Mouse (Mus musculus): ENCODE data around the gene Tk1. TPM values are rescaled to one million over a fixed set of nuclear protein-coding genes. Genes with fewer than 3 reads are reported as not detected.
A peak's percentile ranks its signal among the peaks of the same experiment; 100 is the strongest.

Tk1 gene
- polyA plus RNA-seq, 1 experiment = 17.2 TPM

DNA sequence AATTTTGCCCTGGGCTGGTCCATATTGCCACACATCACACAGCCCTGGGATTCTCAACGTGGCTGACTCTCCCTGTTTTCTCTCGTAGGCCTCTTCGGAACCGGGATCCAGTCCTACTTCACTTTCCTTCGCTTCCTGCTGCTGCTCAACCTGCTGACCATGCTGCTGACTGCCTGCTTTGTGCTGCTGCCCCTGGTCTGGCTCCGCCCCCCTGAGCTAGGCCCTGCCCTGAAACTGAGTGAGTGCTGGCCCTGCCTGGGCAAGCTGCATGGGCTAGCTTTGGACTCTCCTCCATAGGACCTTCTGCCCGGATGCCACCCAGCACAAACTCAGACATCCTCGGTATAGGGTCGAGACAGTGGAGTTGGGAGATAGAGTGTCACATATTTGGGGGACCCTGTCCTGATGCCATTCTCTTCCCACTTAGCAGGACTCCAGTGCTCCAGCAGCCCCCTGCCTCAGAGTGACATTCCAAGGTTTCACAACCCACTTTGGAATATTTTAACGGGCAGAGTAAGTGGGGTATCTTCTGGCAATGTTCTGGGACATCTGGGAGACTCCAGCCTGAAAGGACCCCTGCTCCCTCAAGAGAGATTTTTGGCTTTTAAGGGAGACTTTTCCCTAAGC is 42.1 kb downstream of the Tk1 start:
- H3K36me3 ChIP-seq (replicated peaks; ENCODE audit: low read length) = peaks cover 56% of the 10 kb centered on the region
- peaks cover 73% of the 10 kb centered on the region for H3K4me1 ChIP-seq
- H3K4me3 ChIP-seq (replicated peaks) = peak overlapping the region; percentile 97
- no peaks in the 10 kb centered on the region for H3K27me3 ChIP-seq (replicated peaks)
- H3K9me3 ChIP-seq = no peaks in the 10 kb centered on the region
- TF ChIP-seq FLI1 (IDR thresholded peaks at IDR 0.05; ENCODE audit: low read length) (no peak), GATA1 (IDR thresholded peaks at IDR 0.05; ENCODE audit: borderline replicate concordance, low read length) (no peak)

DNA sequence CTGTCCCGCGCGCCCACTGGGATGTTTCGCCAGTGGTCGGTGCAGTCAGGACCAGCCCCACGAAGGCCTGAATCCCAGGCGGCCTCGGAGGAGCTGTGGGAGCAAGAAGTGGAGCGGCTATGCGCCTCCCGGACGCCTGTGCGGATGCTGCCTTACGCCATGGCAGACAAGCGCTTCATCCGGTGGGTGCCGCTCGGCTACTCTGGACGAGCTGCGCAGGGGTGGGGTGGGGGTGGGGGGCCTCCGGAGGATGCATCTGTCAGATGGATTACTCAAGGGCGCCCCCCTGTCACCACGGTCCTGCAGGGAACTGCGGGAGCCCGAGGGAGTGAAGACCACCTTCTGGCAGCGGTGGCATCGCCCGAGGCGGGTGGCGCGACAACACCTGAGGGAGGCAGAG is 42.8 kb downstream of the Tk1 start:
- Histone ChIP-seq H3K9me3 (no peaks in the 10 kb centered on the region), H3K27me3 (replicated peaks) (no peaks in the 10 kb centered on the region), H3K4me1 (peaks cover 80% of the 10 kb centered on the region), H3K4me3 (replicated peaks) (peak overlapping the region; percentile 97), H3K36me3 (replicated peaks; ENCODE audit: low read length) (peaks cover 57% of the 10 kb centered on the region)
- TF ChIP-seq FLI1 (IDR thresholded peaks at IDR 0.05; ENCODE audit: low read length) (no peak), GATA1 (IDR thresholded peaks at IDR 0.05; ENCODE audit: borderline replicate concordance, low read length) (no peak)

DNA sequence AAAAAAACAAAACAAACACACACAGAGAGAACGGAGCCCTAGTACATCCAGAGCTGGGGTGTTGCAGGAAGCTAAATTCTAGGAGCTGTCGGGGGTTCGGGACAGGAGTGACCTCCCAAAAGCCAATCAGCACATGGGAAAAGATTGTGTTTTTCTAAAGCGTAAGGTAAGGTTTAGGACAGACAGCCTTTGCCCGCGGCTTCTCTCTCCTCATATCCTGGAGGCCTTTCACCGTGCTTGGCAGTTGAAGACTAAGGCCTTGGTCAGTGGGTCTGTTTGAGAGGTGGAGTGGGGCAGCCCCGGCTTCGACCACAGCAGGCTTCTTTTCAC is 43.2 kb downstream of the Tk1 start:
- Histone ChIP-seq H3K4me3 (replicated peaks) (peak overlapping the region; percentile 97), H3K36me3 (replicated peaks; ENCODE audit: low read length) (peaks cover 57% of the 10 kb centered on the region), H3K9me3 (no peaks in the 10 kb centered on the region), H3K4me1 (peaks cover 85% of the 10 kb centered on the region), H3K27me3 (replicated peaks) (no peaks in the 10 kb centered on the region)
- no peak for TF ChIP-seq FLI1 (IDR thresholded peaks at IDR 0.05; ENCODE audit: low read length)
- TF ChIP-seq GATA1 (IDR thresholded peaks at IDR 0.05; ENCODE audit: borderline replicate concordance, low read length) = no peak

DNA sequence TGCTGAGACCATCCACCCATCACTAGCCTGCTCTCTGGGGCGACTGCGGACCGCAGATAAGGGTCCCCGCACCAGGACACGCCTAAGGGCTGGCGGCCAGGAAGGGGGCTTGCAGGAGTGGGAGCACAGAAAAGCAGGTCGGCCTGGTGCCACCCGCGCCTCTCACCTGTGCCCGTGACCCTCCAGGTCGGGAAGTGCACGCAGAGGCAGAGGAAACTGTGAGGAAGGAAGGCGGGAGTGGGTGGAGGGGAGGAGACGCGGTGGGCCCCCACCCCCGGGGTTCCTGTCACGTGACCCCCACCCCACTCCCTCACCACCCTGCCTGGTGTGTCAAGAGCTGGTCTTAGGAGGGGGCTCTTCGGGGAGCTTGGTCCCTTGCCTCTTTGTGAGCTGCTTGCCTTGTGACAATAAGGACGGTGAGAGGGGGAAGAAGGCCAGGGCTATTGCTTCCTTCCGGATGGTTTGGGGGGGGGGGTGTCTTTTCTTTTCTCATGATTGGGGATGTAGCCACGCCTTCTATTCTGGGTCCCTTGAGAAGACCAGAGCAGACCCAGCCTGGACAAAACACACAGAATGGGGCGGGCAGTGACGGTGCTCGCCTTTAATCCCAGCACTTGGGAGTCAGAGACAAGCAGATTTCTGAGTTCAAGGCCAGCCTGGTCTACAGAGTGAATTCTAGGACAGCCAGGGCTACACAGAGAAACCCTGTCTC is 43.7 kb downstream of the Tk1 start, which contains the start of the genes Tmc8 and Tmc6:
Tmc8 (plus strand) TSS at position 84 of the 712 bp plus-strand sequence.
Tmc6 (minus strand) TSS at position 206 of the 712 bp plus-strand sequence.
- H3K4me3 ChIP-seq (replicated peaks) = peak within 1 kb of the TSS; percentile 97
- no peaks in the 10 kb centered on the region for H3K9me3 ChIP-seq
- no peaks in the 10 kb centered on the region for H3K27me3 ChIP-seq (replicated peaks)
- TF ChIP-seq FLI1 (IDR thresholded peaks at IDR 0.05; ENCODE audit: low read length) (no peak), GATA1 (IDR thresholded peaks at IDR 0.05; ENCODE audit: borderline replicate concordance, low read length) (no peak)
- H3K4me1 ChIP-seq = peaks cover 90% of the 10 kb centered on the region
- H3K36me3 ChIP-seq (replicated peaks; ENCODE audit: low read length) = peaks cover 57% of the 10 kb centered on the region

DNA sequence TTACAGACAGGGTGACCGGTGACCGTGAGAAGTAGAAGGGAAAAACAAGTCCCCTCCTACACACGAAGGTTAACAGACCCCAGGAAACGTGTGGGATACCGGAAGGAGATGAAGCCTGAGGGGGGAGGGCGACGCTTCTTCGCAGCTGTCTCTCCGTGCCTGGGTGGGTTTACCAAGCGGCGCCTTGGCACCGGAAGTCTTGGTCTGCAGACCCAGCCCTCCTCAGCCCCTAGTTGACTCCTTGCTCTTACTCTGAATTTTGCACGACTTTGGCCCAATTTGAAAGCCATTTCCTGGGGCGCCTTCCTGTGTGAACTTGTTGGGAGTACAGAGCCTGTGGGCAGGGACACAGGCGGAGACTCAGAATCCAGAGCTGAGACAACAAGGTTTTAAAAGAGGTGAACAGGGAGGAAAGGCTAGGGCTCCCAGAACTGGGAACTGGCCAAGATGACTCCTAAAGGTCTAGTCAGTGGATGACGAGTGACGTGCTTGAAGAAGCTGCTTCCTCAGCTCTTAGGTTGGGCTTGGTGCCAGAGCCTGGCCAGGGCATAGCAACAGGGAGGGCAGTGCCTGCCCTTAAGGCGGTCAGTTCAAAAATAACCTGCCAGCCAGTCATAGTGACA is 44.6 kb downstream of the Tk1 start:
- Histone ChIP-seq H3K9me3 (no peaks in the 10 kb centered on the region), H3K27me3 (replicated peaks) (no peaks in the 10 kb centered on the region), H3K36me3 (replicated peaks; ENCODE audit: low read length) (peaks cover 57% of the 10 kb centered on the region), H3K4me3 (replicated peaks) (peak overlapping the region; percentile 97), H3K4me1 (peaks cover 95% of the 10 kb centered on the region)
- no peak for TF ChIP-seq FLI1 (IDR thresholded peaks at IDR 0.05; ENCODE audit: low read length)
- TF ChIP-seq GATA1 (IDR thresholded peaks at IDR 0.05; ENCODE audit: borderline replicate concordance, low read length) = no peak

DNA sequence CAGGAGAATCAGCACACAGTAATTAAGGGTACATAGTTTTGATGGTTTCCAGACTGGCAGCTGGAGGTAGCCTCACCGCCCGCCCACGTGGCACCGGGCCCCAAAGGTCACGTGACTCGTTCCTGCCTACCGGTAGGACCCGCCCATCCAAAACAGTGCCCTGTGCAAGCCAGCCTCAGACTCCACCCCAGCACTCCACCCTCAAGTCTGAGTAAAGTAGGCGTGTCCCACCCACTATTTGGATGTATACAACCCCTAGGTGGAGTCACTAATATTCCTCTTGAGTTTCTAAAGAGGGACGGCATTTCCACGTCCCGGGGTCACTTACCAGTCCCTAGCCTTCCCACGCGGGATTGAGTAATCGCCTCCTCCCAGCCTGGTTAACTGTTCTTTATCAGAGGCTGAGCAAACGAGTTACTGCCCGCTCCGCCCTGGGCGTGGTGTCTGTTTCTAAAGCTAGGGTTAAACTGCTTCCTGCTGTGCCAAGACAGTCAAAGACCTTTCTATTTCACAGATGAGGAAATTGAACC is 45.2 kb downstream of the Tk1 start:
- Histone ChIP-seq H3K27me3 (replicated peaks) (no peaks in the 10 kb centered on the region), H3K36me3 (replicated peaks; ENCODE audit: low read length) (peaks cover 58% of the 10 kb centered on the region), H3K4me1 (peaks cover 97% of the 10 kb centered on the region), H3K9me3 (no peaks in the 10 kb centered on the region), H3K4me3 (replicated peaks) (peak overlapping the region; percentile 97)
- no peak for TF ChIP-seq FLI1 (IDR thresholded peaks at IDR 0.05; ENCODE audit: low read length)
- TF ChIP-seq GATA1 (IDR thresholded peaks at IDR 0.05; ENCODE audit: borderline replicate concordance, low read length) = no peak

DNA sequence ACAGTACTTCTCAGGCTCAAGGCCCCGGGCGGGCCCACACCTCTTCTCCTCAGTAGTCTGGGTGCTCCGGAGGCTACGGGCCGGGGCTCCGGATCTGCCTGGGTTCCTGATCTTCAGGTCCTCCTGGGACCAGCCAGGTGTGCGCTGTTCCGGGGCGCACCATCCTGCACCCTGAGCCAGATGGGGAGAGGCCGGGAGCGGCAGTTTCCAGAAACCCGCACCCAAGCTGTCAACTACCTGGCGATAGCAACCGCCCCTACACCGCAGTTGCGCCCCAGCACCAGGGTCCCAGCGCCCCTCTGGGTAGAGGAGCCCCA is 45.7 kb downstream of the Tk1 start:
- peaks cover 97% of the 10 kb centered on the region for H3K4me1 ChIP-seq
- H3K36me3 ChIP-seq (replicated peaks; ENCODE audit: low read length) = peaks cover 58% of the 10 kb centered on the region
- H3K27me3 ChIP-seq (replicated peaks) = no peaks in the 10 kb centered on the region
- TF ChIP-seq GATA1 (IDR thresholded peaks at IDR 0.05; ENCODE audit: borderline replicate concordance, low read length) (no peak), FLI1 (IDR thresholded peaks at IDR 0.05; ENCODE audit: low read length) (no peak)
- H3K9me3 ChIP-seq = no peaks in the 10 kb centered on the region
- H3K4me3 ChIP-seq (replicated peaks) = peak overlapping the region; percentile 97

DNA sequence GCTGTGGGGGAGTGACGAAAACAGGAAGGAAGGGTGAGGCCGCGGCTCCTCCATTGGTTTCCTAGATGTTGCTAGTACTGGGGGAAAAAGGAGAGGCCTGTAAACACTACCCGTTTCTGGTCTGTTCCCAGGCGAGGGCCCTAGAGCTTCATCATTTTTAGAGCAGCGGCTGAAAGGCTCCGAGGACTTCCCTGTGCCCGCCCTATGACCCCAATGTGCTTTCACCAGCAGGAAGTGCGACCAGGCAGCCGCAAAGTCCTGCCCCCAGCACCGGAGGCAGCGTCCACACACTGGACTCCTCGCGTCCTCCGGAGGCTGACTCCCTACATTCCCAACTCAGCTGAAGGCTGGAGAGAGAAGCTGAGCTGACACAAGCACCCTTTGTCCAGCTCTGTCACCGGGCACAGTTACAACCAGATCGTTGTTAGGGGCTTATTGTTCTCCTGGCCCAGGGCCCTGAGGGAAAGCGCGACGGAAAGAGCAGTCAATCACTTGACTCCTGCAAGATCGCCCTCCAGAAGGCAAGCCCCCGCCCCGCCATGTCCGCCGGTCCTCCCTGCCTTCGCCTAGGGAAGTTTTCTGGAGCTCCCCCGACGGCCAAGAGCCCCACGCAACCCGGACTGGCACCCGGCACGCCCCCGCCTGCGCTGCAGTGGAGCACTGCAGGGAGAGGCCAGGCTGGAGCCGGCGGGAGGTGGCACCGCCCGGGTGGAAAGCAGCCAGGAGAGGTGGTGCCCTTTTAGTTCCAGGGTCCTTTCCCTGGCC is 46.3 kb downstream of the Tk1 start:
- TF ChIP-seq FLI1 (IDR thresholded peaks at IDR 0.05; ENCODE audit: low read length) (no peak), GATA1 (IDR thresholded peaks at IDR 0.05; ENCODE audit: borderline replicate concordance, low read length) (no peak)
- Histone ChIP-seq H3K4me3 (replicated peaks) (peak overlapping the region; percentile 97), H3K36me3 (replicated peaks; ENCODE audit: low read length) (peaks cover 58% of the 10 kb centered on the region), H3K4me1 (peaks cover 97% of the 10 kb centered on the region), H3K9me3 (no peaks in the 10 kb centered on the region), H3K27me3 (replicated peaks) (no peaks in the 10 kb centered on the region)

DNA sequence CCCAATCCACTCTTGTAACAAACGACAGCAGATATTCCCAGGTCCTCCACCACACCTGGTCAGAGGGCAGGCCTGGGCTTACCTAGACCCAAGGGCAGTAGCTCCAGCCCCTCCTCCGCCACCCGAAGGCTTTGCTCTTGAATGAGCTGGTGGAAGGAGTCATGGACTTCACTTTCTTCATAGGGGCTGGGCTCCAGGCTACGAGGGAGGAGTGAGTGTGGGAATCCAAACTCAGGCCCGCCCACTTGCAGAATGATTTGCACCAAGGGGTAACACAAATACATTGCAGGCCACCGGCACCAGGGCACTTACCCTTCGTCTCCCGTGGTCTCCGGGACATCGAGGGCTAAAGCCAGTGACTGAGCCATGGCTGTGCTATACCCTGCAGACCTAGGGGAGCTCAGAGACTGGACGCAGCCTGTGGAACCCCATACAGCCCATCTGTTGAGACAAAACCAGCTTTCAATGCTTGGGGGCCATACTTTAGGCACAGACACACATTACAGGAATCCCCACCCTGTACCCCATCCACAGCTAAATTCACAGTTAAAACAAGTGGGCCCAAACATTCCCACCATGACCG is 47.0 kb downstream of the Tk1 start:
- peaks cover 58% of the 10 kb centered on the region for H3K36me3 ChIP-seq (replicated peaks; ENCODE audit: low read length)
- no peak for TF ChIP-seq GATA1 (IDR thresholded peaks at IDR 0.05; ENCODE audit: borderline replicate concordance, low read length)
- H3K9me3 ChIP-seq = no peaks in the 10 kb centered on the region
- peaks cover 97% of the 10 kb centered on the region for H3K4me1 ChIP-seq
- no peaks in the 10 kb centered on the region for H3K27me3 ChIP-seq (replicated peaks)
- H3K4me3 ChIP-seq (replicated peaks) = peak overlapping the region; percentile 97
